Mouse (Mus musculus) stomach, embryonic 14.5 days (tissue): Measurements from ENCODE around the gene Rybp. TPM values are rescaled to one million over a fixed set of nuclear protein-coding genes. Genes with fewer than 3 reads are reported as not detected.

ENCODE experiments used
- ATAC-seq: fragments of 200-750 bp; cut with Nextera tagmentation; 2 replicates; pipeline ENCODE4 v1.8.0; 2017; ENCODE audit warnings: low read depth, moderate TSS enrichment; ENCODE audit not compliant: insufficient number of reproducible peaks, insufficient read depth, low FRiP score
- H3K27ac ChIP-seq: fragments of 300-500 bp; sonication (generic); 2 replicates; pipeline ENCODE4 v1.5.1; 2014; ENCODE audit warnings: mild to moderate bottlenecking, low read length, moderate library complexity, mixed read lengths
- H3K27me3 ChIP-seq: fragments of 300-500 bp; sonication (generic); 2 replicates; pipeline ENCODE4 v1.6.1; 2014; ENCODE audit warnings: low read length, control low read depth, mixed read lengths; ENCODE audit not compliant: control insufficient read depth, insufficient read depth
- H3K36me3 ChIP-seq: fragments of 300-500 bp; sonication (generic); 2 replicates; pipeline ENCODE4 v1.6.1; 2014; ENCODE audit warnings: mild to moderate bottlenecking, control low read depth, low read length, moderate library complexity, mixed read lengths; ENCODE audit not compliant: control insufficient read depth, insufficient read depth
- H3K4me1 ChIP-seq: fragments of 300-500 bp; sonication (generic); 2 replicates; pipeline ENCODE4 v1.6.1; 2014; ENCODE audit warnings: low read length, control low read depth, mixed read lengths; ENCODE audit not compliant: control insufficient read depth, insufficient read depth
- H3K4me2 ChIP-seq: fragments of 300-500 bp; sonication (generic); replicated peaks from 2 replicates; pipeline ENCODE4 v1.6.1; 2014; ENCODE audit warnings: low read depth, low read length, control low read depth
- H3K4me3 ChIP-seq: fragments of 300-500 bp; sonication (generic); 2 replicates; pipeline ENCODE4 v1.5.1; 2014; ENCODE audit warnings: low read depth, low read length, control low read depth
- H3K9ac ChIP-seq: fragments of 300-500 bp; sonication (generic); replicated peaks from 2 replicates; pipeline ENCODE4 v1.6.1; 2014; ENCODE audit warnings: low read depth, mild to moderate bottlenecking, control low read depth, low read length, moderate library complexity, mixed read lengths
- H3K9me3 ChIP-seq: fragments of 300-500 bp; sonication (generic); 2 replicates; pipeline ENCODE4 v1.6.1; 2016; ENCODE audit warnings: low read depth, low read length, control low read depth; ENCODE audit not compliant: control insufficient read depth
- WGBS: fragments of 180-500 bp; shearing (Covaris S2); extraction: QIAGEN DNeasy Blood & Tissue Kit; methylation state at CpG from one replicate; pipeline ENCODE4 v1.1.7; 2014; 5-methylcytosine and 5-hydroxymethylcytosine counted together
- polyA plus RNA-seq: library from polyadenylated mRNA; unstranded; fragments of >200 nt; fragmentation: Nextera tagmentation; extraction: Ambion mirVana; gene quantifications from 2 replicates; pipeline ENCODE4 v1.2.1, GENCODE M21; 2014

The Rybp gene
- polyA plus RNA-seq, 1 experiment from 2014 or later = 12.6 TPM

GRCm38 (mm10) chr6:100203492-100203891 is 83.8 kb downstream of the Rybp start:
- H3K36me3 ChIP-seq = no peaks in the 10 kb centered on the region
- H3K9me3 ChIP-seq = no peaks in the 10 kb centered on the region
- no peak overlapping the region for H3K27ac ChIP-seq
- WGBS = 49% methylated on average over 3 of the region's 3 CpGs
- peaks cover 17% of the 10 kb centered on the region; the same call in 1 of the 2 replicates for H3K4me1 ChIP-seq
- H3K27me3 ChIP-seq = no peaks in the 10 kb centered on the region
- H3K9ac ChIP-seq = no peak overlapping the region
- H3K4me2 ChIP-seq = no peak overlapping the region
- H3K4me3 ChIP-seq = no peak overlapping the region
- no peak for ATAC-seq

GRCm38 (mm10) chr6:100202091-100202490 is 85.2 kb downstream of the Rybp start:
- Histone ChIP-seq H3K4me1 (peaks cover 25% of the 10 kb centered on the region; the same call in 1 of the 2 replicates), H3K27ac (no peak overlapping the region), H3K4me2 (no peak overlapping the region), H3K9me3 (no peaks in the 10 kb centered on the region), H3K4me3 (no peak overlapping the region), H3K36me3 (no peaks in the 10 kb centered on the region), H3K27me3 (no peaks in the 10 kb centered on the region), H3K9ac (no peak overlapping the region)
- WGBS = 36% methylated on average over 1 of the region's 1 CpGs
- ATAC-seq = no peak

- peak; percentile 34; the same call in 1 of the 2 replicates for ATAC-seq
- no peak overlapping the region for H3K9ac ChIP-seq
- 43% methylated on average over 5 of the region's 5 CpGs for WGBS
- H3K4me2 ChIP-seq = no peak overlapping the region
- H3K27ac ChIP-seq = peak overlapping the region; percentile 48; the same call in 1 of the 2 replicates
- no peak overlapping the region for H3K4me3 ChIP-seq
- H3K27me3 ChIP-seq = no peaks in the 10 kb centered on the region
- no peaks in the 10 kb centered on the region for H3K36me3 ChIP-seq
- no peaks in the 10 kb centered on the region for H3K9me3 ChIP-seq
- H3K4me1 ChIP-seq = peaks cover 40% of the 10 kb centered on the region
Measured at GRCm38 (mm10) chr6:100197102-100197501, 90.2 kb downstream of the Rybp start.

- H3K27ac ChIP-seq = peak overlapping the region; percentile 59; the same call in 1 of the 2 replicates
- peak; percentile 57; the same call in 1 of the 2 replicates for ATAC-seq
- H3K9me3 ChIP-seq = no peaks in the 10 kb centered on the region
- H3K27me3 ChIP-seq = no peaks in the 10 kb centered on the region
- no peak overlapping the region for H3K4me2 ChIP-seq
- no peak overlapping the region for H3K9ac ChIP-seq
- H3K4me3 ChIP-seq = no peak overlapping the region
- no peaks in the 10 kb centered on the region for H3K36me3 ChIP-seq
- WGBS = 18% methylated on average over 7 of the region's 7 CpGs
- H3K4me1 ChIP-seq = peaks cover 36% of the 10 kb centered on the region
Measured at GRCm38 (mm10) chr6:100195870-100196409, 91.3 kb downstream of the Rybp start.

GRCm38 (mm10) chr6:100195091-100195490 is 92.2 kb downstream of the Rybp start:
- H3K36me3 ChIP-seq = no peaks in the 10 kb centered on the region
- WGBS = 66% methylated on average over 5 of the region's 5 CpGs
- H3K4me1 ChIP-seq = peaks cover 36% of the 10 kb centered on the region

GRCm38 (mm10) chr6:100193760-100194159 is 93.5 kb downstream of the Rybp start:
- no peak overlapping the region for H3K4me2 ChIP-seq
- no peak overlapping the region for H3K9ac ChIP-seq
- no peaks in the 10 kb centered on the region for H3K27me3 ChIP-seq
- no peaks in the 10 kb centered on the region for H3K36me3 ChIP-seq
- H3K9me3 ChIP-seq = no peaks in the 10 kb centered on the region
- H3K4me3 ChIP-seq = no peak overlapping the region
- ATAC-seq = no peak
- whole genome bisulfite sequencing = 36% methylated on average over 7 of the region's 7 CpGs
- H3K4me1 ChIP-seq = peaks cover 36% of the 10 kb centered on the region
- H3K27ac ChIP-seq = no peak overlapping the region

More at GRCm38 (mm10) chr6:100195091-100195490, 92.2 kb downstream of the Rybp start:
- Histone ChIP-seq H3K4me2 (no peak overlapping the region), H3K9me3 (no peaks in the 10 kb centered on the region), H3K27ac (no peak overlapping the region), H3K9ac (no peak overlapping the region), H3K27me3 (no peaks in the 10 kb centered on the region), H3K4me3 (no peak overlapping the region)
- no peak for ATAC-seq

GRCm38 (mm10) chr6:100192691-100193229 is 94.5 kb downstream of the Rybp start:
- Histone ChIP-seq H3K27ac (no peak overlapping the region; the same call in 1 of the 2 replicates), H3K4me1 (peaks cover 33% of the 10 kb centered on the region), H3K27me3 (no peaks in the 10 kb centered on the region), H3K36me3 (no peaks in the 10 kb centered on the region), H3K9me3 (no peaks in the 10 kb centered on the region), H3K9ac (no peak overlapping the region), H3K4me3 (no peak overlapping the region), H3K4me2 (no peak overlapping the region)
- WGBS = 52% methylated on average over 4 of the region's 4 CpGs
- 0 out of 2 replicates have a peak, but pooled peaks have one; percentile 4 for ATAC-seq

GRCm38 (mm10) chr6:100190803-100191559 is 96.3 kb downstream of the Rybp start:
- H3K4me1 ChIP-seq = peaks cover 16% of the 10 kb centered on the region
- no peaks in the 10 kb centered on the region for H3K9me3 ChIP-seq
- H3K27ac ChIP-seq = no peak overlapping the region
- whole genome bisulfite sequencing = 82% methylated on average over 15 of the region's 15 CpGs
- H3K4me3 ChIP-seq = no peak overlapping the region
- H3K9ac ChIP-seq = no peak overlapping the region
- no peak for ATAC-seq
- H3K36me3 ChIP-seq = no peaks in the 10 kb centered on the region
- no peak overlapping the region for H3K4me2 ChIP-seq
- no peaks in the 10 kb centered on the region for H3K27me3 ChIP-seq
